Mouse (Mus musculus) stomach, postnatal 0 days (tissue): Measurements from ENCODE around the gene Zglp1. TPM values are rescaled to one million over a fixed set of nuclear protein-coding genes. Genes with fewer than 3 reads are reported as not detected.
A peak's percentile ranks its signal among the peaks of the same experiment; 100 is the strongest.

Experiments
- ATAC-seq: fragments of 200-750 bp; cut with Nextera tagmentation; 2 replicates; pipeline ENCODE4 v1.8.0; 2017; ENCODE audit not compliant: low FRiP score, low TSS enrichment
- DNase-seq: peaks from one replicate; pipeline ENCODE4 v3.0.0-alpha.2; 2016; ENCODE audit warnings: low spot score
- H3K27ac ChIP-seq: fragments of 300-500 bp; sonication (generic); replicated peaks from 2 replicates; pipeline ENCODE4 v1.5.1; 2014; ENCODE audit warnings: mild to moderate bottlenecking, control low read depth
- H3K27me3 ChIP-seq: fragments of 300-500 bp; sonication (generic); 2 replicates; pipeline ENCODE4 v1.6.1; 2014; ENCODE audit warnings: low read length; ENCODE audit not compliant: control insufficient read depth, insufficient read depth
- H3K36me3 ChIP-seq: fragments of 300-500 bp; sonication (generic); 2 replicates; pipeline ENCODE4 v1.6.1; 2014; ENCODE audit warnings: low read length, mixed read lengths; ENCODE audit not compliant: control insufficient read depth, insufficient read depth
- H3K4me1 ChIP-seq: fragments of 300-500 bp; sonication (generic); replicated peaks from 2 replicates; pipeline ENCODE4 v1.6.1; 2014; ENCODE audit warnings: antibody characterized with exemption; ENCODE audit not compliant: control insufficient read depth, insufficient read depth
- H3K4me2 ChIP-seq: fragments of 300-500 bp; sonication (generic); replicated peaks from 2 replicates; pipeline ENCODE4 v1.6.1; 2014; ENCODE audit warnings: low read depth, mild to moderate bottlenecking, control low read depth, moderate library complexity
- H3K4me3 ChIP-seq: fragments of 300-500 bp; sonication (generic); 2 replicates; pipeline ENCODE4 v1.5.1; 2014; ENCODE audit warnings: low read depth, low read length, control low read depth
- H3K9ac ChIP-seq: fragments of 300-500 bp; sonication (generic); 2 replicates; pipeline ENCODE4 v1.6.1; 2014; ENCODE audit warnings: mild to moderate bottlenecking, low read length, control low read depth, mixed read lengths
- H3K9me3 ChIP-seq: fragments of 300-500 bp; sonication (generic); 2 replicates; pipeline ENCODE4 v1.6.1; 2016; ENCODE audit warnings: low read length; ENCODE audit not compliant: control insufficient read depth
- CTCF ChIP-seq: IDR thresholded peaks from 2 replicates; pipeline ENCODE4 v1.5.1; 2016; ENCODE audit warnings: antibody characterized with exemption, low read depth, mild to moderate bottlenecking, moderate library complexity
- EP300 ChIP-seq: optimal IDR thresholded peaks from 2 replicates; pipeline ENCODE3; 2016; ENCODE audit warnings: antibody characterized with exemption
- WGBS: fragments of 180-500 bp; shearing (Covaris S2); extraction: QIAGEN DNeasy Blood & Tissue Kit; methylation state at CpG from one replicate; pipeline ENCODE4 v1.1.7; 2014; 5-methylcytosine and 5-hydroxymethylcytosine counted together
- polyA plus RNA-seq: library from polyadenylated mRNA; unstranded; fragments of >200 nt; fragmentation: Nextera tagmentation; extraction: Ambion mirVana; gene quantifications from 2 replicates; pipeline ENCODE4 v1.2.1, GENCODE M21; 2015

The Zglp1 gene
- polyA plus RNA-seq, 1 experiment from 2014 or later = not detected

DNA sequence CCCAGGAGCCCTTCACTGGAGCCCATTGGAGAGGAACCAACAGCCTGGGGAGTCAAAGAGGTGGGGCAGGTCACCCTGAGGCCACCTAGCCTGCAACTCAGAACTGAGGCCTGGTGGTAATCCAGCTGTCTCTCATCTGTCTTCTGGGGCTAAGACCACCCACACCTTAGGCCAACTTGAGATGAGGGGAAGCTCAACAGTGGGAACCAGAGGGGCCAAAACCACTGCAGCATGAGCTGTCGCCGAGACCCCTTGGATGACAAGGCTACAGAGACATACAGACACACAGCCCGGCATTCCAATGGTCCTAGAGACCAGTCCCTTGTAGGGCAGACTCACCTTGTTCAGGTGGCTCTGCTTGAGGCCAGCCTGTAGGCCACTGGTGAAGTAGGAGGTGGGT, 8.7 kb upstream of the Zglp1 start:
- WGBS = 83% methylated on average over 3 of the region's 3 CpGs
- Histone ChIP-seq H3K27ac (no peak overlapping the region), H3K4me1 (no peaks in the 10 kb centered on the region), H3K4me2 (no peak overlapping the region), H3K9ac (no peak overlapping the region), H3K9me3 (no peaks in the 10 kb centered on the region), H3K27me3 (no peaks in the 10 kb centered on the region), H3K36me3 (peaks cover 13% of the 10 kb centered on the region), H3K4me3 (no peak overlapping the region)
- DNase-seq = no peak
- ATAC-seq = no peak
- TF ChIP-seq EP300 (no peak), CTCF (no peak)

DNA sequence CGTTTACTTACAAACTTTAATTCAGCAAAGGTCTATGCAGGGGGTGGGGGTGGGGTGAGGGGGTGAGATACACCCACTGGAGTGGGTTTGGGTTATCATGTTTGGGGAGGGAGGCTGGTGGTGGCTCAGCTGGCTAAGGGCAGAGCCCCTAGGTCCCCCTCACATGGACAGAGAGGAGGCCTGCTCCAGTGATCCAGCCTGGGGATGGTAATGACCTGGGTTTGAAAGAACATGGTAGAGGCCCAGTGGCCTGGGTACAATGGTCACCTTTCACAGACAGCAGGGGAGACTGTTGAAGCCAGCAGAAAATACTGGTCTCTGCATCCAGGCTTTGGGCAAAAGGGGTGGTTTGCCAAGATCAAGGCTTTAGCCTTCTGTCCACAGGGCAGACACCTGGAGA, 7.3 kb upstream of the Zglp1 start:
- no peak overlapping the region for H3K4me3 ChIP-seq
- H3K36me3 ChIP-seq = peaks cover 14% of the 10 kb centered on the region
- TF ChIP-seq CTCF (no peak), EP300 (no peak)
- no peaks in the 10 kb centered on the region for H3K27me3 ChIP-seq
- no peak overlapping the region for H3K4me2 ChIP-seq
- no peak overlapping the region; the same call in 1 of the 2 replicates for H3K27ac ChIP-seq
- no peak overlapping the region for H3K9ac ChIP-seq
- 67% methylated on average over 1 of the region's 1 CpGs for WGBS
- no peaks in the 10 kb centered on the region for H3K4me1 ChIP-seq
- no peaks in the 10 kb centered on the region for H3K9me3 ChIP-seq
- no peak for DNase-seq
- no peak for ATAC-seq

- Histone ChIP-seq H3K4me2 (peak within 1 kb of the TSS; percentile 94), H3K9ac (peak within 1 kb of the TSS; percentile 76), H3K36me3 (peaks cover 7% of the 10 kb centered on the region; the same call in 1 of the 2 replicates), H3K4me1 (no peaks in the 10 kb centered on the region), H3K4me3 (peak within 1 kb of the TSS; percentile 91), H3K27me3 (no peaks in the 10 kb centered on the region), H3K27ac (peak within 1 kb of the TSS; percentile 53), H3K9me3 (no peaks in the 10 kb centered on the region)
- no peak for TF ChIP-seq EP300
- TF ChIP-seq CTCF = no peak
- WGBS = 2% methylated on average over 56 of the region's 58 CpGs
- DNase-seq = peak; percentile 91
- ATAC-seq = peak; percentile 95
These were observed 6.3 kb upstream of the Zglp1 start, which contains the start of the genes Gm49373 and Fdx1l for GRCm38 (mm10) chr9:21073044-21073840. Gene Gm49373, minus strand, starts transcription at chr9:21073096. Gene Fdx1l, minus strand, starts transcription at chr9:21073614.

- Histone ChIP-seq H3K4me1 (no peaks in the 10 kb centered on the region), H3K36me3 (peaks cover 6% of the 10 kb centered on the region; the same call in 1 of the 2 replicates), H3K27ac (peak overlapping the region; percentile 53), H3K9ac (peak overlapping the region; percentile 76), H3K4me2 (peak overlapping the region; percentile 94), H3K27me3 (no peaks in the 10 kb centered on the region), H3K9me3 (no peaks in the 10 kb centered on the region), H3K4me3 (peak overlapping the region; percentile 91)
- WGBS = 4% methylated on average over 4 of the region's 4 CpGs
- DNase-seq (no peak), ATAC-seq (peak; percentile 24)
- TF ChIP-seq CTCF = no peak
- TF ChIP-seq EP300 = no peak
These were observed 5.7 kb upstream of the Zglp1 start for GRCm38 (mm10) chr9:21072641-21073040.

- Histone ChIP-seq H3K9ac (no peak overlapping the region), H3K4me1 (no peaks in the 10 kb centered on the region), H3K27ac (no peak overlapping the region), H3K27me3 (no peaks in the 10 kb centered on the region), H3K9me3 (no peaks in the 10 kb centered on the region), H3K4me2 (no peak overlapping the region), H3K4me3 (no peak overlapping the region), H3K36me3 (peaks cover 5% of the 10 kb centered on the region; the same call in 1 of the 2 replicates)
- TF ChIP-seq EP300 (no peak), CTCF (no peak)
- ATAC-seq (0 out of 2 replicates have a peak, but pooled peaks have one; percentile 15), DNase-seq (no peak)
- WGBS = 87% methylated on average over 2 of the region's 2 CpGs
These were observed 4.0 kb downstream of the Zglp1 start for GRCm38 (mm10) chr9:21062928-21063327.

DNA sequence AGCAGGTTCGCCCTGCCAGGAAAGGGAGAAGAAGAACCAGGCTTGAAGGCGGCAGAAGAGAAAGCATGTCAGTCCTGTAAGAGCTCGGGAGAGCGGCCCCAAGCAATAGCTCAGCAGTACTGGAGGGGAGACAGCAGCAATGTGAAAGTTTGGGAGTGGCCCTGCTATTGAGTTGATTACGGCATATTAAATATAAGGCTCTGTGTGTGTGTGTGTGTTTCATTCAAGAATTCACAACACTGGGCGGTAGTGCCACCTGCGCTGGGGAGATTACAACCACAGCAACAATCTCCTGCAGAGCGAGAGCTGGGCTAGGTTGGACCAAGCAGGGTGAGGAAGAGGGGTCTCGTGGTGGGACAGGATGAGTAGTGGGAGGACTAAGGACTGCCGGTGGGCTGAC, 15.3 kb downstream of the Zglp1 start:
- Histone ChIP-seq H3K4me2 (no peak overlapping the region), H3K9ac (no peak overlapping the region), H3K27ac (no peak overlapping the region), H3K9me3 (no peaks in the 10 kb centered on the region), H3K4me1 (no peaks in the 10 kb centered on the region), H3K4me3 (no peak overlapping the region), H3K36me3 (no peaks in the 10 kb centered on the region), H3K27me3 (no peaks in the 10 kb centered on the region)
- ATAC-seq (no peak), DNase-seq (no peak)
- TF ChIP-seq EP300 (no peak), CTCF (no peak)
- WGBS = 57% methylated on average over 10 of the region's 10 CpGs
